Mouse (Mus musculus) cerebellum, adult 2 months (tissue): ENCODE measurements at regions not wholly inside any gene's neighbourhood (a gene's known extent, or its start where the extent isn't known, plus 50 kb on each side); places are given as distances from the start of the nearest gene placed in this dataset.
A peak's percentile ranks its signal among the peaks of the same experiment; 100 is the strongest.

ENCODE experiments used
- DNase-seq, 2 experiments: peaks; one replicate each; pipeline ENCODE4 v3.0.0; 2021
- H3K27ac ChIP-seq: fragments of 200-500 bp; 2 replicates; pipeline ENCODE4 v1.5.1; 2012; ENCODE audit warnings: low read length, control low read depth, inconsistent platforms; ENCODE audit not compliant: insufficient read depth
- H3K27me3 ChIP-seq: fragments of 200-500 bp; 2 replicates; pipeline ENCODE4 v1.6.1; 2012; ENCODE audit warnings: inconsistent platforms, mild to moderate bottlenecking, low read length, moderate library complexity; ENCODE audit not compliant: control insufficient read depth, insufficient read depth
- H3K4me1 ChIP-seq: fragments of 200-500 bp; 2 replicates; pipeline ENCODE4 v1.6.1; 2011; ENCODE audit warnings: low read length; ENCODE audit not compliant: control insufficient read depth, insufficient read depth
- H3K4me3 ChIP-seq: fragments of 200-500 bp; replicated peaks from 2 replicates; pipeline ENCODE3; 2011; ENCODE audit warnings: mild to moderate bottlenecking, low read depth, low read length, control low read depth; ENCODE audit not compliant: insufficient read depth
- CTCF ChIP-seq: fragments of 200-500 bp; IDR thresholded peaks from 2 replicates; pipeline ENCODE4 v1.5.1; 2011; ENCODE audit warnings: low read depth, mild to moderate bottlenecking, control low read depth, low read length, moderate library complexity, borderline replicate concordance; ENCODE audit not compliant: insufficient read depth
- POLR2A ChIP-seq: fragments of 200-500 bp; IDR thresholded peaks from 2 replicates; pipeline ENCODE4 v1.6.1; 2011; ENCODE audit warnings: low read length, control low read depth, borderline replicate concordance; ENCODE audit not compliant: insufficient read depth
- WGBS: fragments of 180-500 bp; shearing (Covaris S2); methylation state at CpG from one replicate; pipeline ENCODE4 v1.1.7; 2018; 5-methylcytosine and 5-hydroxymethylcytosine counted together

DNA sequence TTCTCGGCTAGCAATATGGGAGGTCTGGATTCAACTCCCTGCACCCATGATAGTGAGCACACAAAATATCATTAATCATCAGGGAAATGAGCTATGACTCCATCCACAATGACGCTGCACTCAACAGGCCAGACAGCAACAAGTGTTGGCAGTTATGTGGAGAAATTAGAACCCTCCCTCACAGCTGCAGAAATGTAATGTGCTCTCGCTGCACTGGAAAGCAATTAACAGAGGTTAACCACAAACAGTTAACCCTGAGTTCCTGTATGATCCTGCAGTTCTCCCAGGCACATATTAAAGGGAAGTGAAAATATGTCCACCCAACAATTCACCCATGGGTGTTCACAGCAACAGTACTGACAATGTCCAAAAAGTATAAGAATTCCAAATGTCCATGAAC is 54.0 kb upstream of the Jade2 start:
- TF ChIP-seq CTCF (no peak), POLR2A (no peak)
- 78% methylated on average over 3 of the region's 3 CpGs for WGBS
- H3K27me3 ChIP-seq: no peaks in the 10 kb centered on the region
- H3K27ac ChIP-seq: no peak overlapping the region
- H3K4me3 ChIP-seq: no peak overlapping the region
- H3K4me1 ChIP-seq: peaks cover 6% of the 10 kb centered on the region; the same call in 1 of the 2 replicates
- DNase-seq: no peak

GRCm38 (mm10) chr11:51915656-51916032 is 51.8 kb upstream of the Cdkn2aipnl start:
- H3K27me3 ChIP-seq: no peaks in the 10 kb centered on the region
- WGBS: 19% methylated on average over 8 of the region's 8 CpGs
- H3K27ac ChIP-seq: peak overlapping the region; percentile 55; the same call in 1 of the 2 replicates
- DNase-seq: no peak
- H3K4me1 ChIP-seq: peaks cover 6% of the 10 kb centered on the region; the same call in 1 of the 2 replicates
- TF ChIP-seq CTCF (no peak), POLR2A (no peak)
- H3K4me3 ChIP-seq: no peak overlapping the region

DNA sequence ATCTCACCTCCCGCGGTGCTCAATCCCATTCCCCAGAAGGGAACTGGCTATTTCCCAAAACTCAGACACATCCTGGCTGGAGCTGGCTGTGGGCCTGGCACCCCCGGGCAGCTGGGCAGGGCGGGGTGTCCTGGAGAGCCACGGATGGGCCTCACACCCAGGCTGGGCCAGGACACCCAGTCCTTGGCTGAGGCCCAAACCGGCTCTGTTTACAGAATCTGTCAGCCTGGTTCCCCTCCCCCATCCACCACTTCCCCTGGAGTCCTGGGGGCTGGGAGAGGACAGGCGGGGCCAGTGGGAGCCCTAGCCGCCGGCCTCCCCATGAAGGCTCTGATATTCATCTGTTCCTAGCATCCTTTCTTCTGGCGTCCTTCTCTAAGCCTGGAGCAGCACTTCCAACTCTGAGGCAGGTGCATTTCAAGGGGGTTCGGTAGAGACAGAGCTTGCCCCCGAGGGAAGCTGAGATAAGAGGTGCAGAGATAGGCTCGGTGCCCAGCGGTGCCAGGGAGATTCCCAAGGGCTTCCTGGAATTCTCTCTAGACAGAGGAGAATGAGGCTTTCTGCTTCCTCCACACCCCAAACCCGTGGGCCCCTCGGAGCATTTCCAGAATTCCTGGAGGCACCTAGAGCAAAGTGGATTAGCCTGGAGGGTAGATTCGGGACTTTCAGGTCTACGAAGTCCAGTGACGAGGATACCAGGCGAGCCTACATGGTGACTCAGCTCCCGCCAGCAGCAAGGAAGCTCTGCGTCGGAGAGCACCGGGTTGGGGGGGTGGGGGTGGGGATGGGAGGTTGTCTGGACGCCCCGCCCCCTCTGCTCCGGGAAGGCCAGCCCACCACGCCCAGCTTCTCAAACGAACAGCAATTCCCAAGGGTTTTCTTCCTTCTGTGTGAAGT is 51.2 kb upstream of the Cdkn2aipnl start:
- H3K27ac ChIP-seq: peak overlapping the region; percentile 72; the same call in 1 of the 2 replicates
- TF ChIP-seq CTCF (no peak), POLR2A (no peak)
- DNase-seq: peak; percentile 51 to 70
- H3K27me3 ChIP-seq: no peaks in the 10 kb centered on the region
- H3K4me3 ChIP-seq: peak overlapping the region; percentile 49
- 4% methylated on average over 29 of the region's 29 CpGs for WGBS
- H3K4me1 ChIP-seq: peaks cover 6% of the 10 kb centered on the region; the same call in 1 of the 2 replicates
